Mouse (Mus musculus) liver, embryonic 11.5 days (tissue): Measurements from ENCODE around the gene Myo1f. TPM values are rescaled to one million over a fixed set of nuclear protein-coding genes. Genes with fewer than 3 reads are reported as not detected.

Source experiments
- ATAC-seq: fragments of 200-750 bp; cut with Nextera tagmentation; replicated peaks from 2 replicates; pipeline ENCODE4 v1.8.0; 2017; ENCODE audit warnings: moderate number of reproducible peaks, mild to moderate bottlenecking, moderate TSS enrichment, moderate library complexity; ENCODE audit not compliant: low FRiP score
- DNase-seq: peaks from one replicate; pipeline ENCODE4 v3.0.0-alpha.2; 2017; ENCODE audit warnings: low spot score
- H3K27ac ChIP-seq: fragments of 300-500 bp; sonication (generic); 2 replicates; pipeline ENCODE4 v1.5.1; 2014; ENCODE audit warnings: mild to moderate bottlenecking, low read depth, low read length, control low read depth
- H3K27me3 ChIP-seq: fragments of 300-500 bp; sonication (generic); replicated peaks from 2 replicates; pipeline ENCODE4 v1.6.1; 2014; ENCODE audit warnings: low read length, mixed read lengths; ENCODE audit not compliant: control insufficient read depth, insufficient read depth
- H3K36me3 ChIP-seq: fragments of 300-500 bp; sonication (generic); 2 replicates; pipeline ENCODE4 v1.6.1; 2014; ENCODE audit warnings: mild to moderate bottlenecking, low read length, moderate library complexity, mixed read lengths; ENCODE audit not compliant: control insufficient read depth, insufficient read depth
- H3K4me1 ChIP-seq: fragments of 300-500 bp; sonication (generic); replicated peaks from 2 replicates; pipeline ENCODE4 v1.6.1; 2014; ENCODE audit warnings: low read length, mixed read lengths; ENCODE audit not compliant: control insufficient read depth, insufficient read depth
- H3K4me2 ChIP-seq: fragments of 300-500 bp; sonication (generic); 2 replicates; pipeline ENCODE4 v1.6.1; 2014; ENCODE audit warnings: mild to moderate bottlenecking, control low read depth, moderate library complexity
- H3K4me3 ChIP-seq: fragments of 300-500 bp; sonication (generic); 2 replicates; pipeline ENCODE4 v1.5.1; 2014; ENCODE audit warnings: low read depth, low read length, control low read depth
- H3K9ac ChIP-seq: fragments of 300-500 bp; sonication (generic); 2 replicates; pipeline ENCODE4 v1.6.1; 2014; ENCODE audit warnings: low read depth, low read length, control low read depth
- H3K9me3 ChIP-seq: fragments of 300-500 bp; sonication (generic); 2 replicates; pipeline ENCODE4 v1.6.1; 2016; ENCODE audit warnings: low read length, inconsistent platforms, mixed read lengths; ENCODE audit not compliant: control insufficient read depth
- WGBS: fragments of 180-500 bp; shearing (Covaris S2); extraction: QIAGEN DNeasy Blood & Tissue Kit; methylation state at CpG from one replicate; pipeline ENCODE4 v1.1.7; 2014; 5-methylcytosine and 5-hydroxymethylcytosine counted together
- polyA plus RNA-seq: library from polyadenylated mRNA; unstranded; fragments of >200 nt; fragmentation: Nextera tagmentation; extraction: Ambion mirVana; gene quantifications from 2 replicates; pipeline ENCODE4 v1.2.1, GENCODE M21; 2014

Gene Myo1f
- polyA plus RNA-seq, 1 experiment from 2014 or later: 8.1 TPM

DNA sequence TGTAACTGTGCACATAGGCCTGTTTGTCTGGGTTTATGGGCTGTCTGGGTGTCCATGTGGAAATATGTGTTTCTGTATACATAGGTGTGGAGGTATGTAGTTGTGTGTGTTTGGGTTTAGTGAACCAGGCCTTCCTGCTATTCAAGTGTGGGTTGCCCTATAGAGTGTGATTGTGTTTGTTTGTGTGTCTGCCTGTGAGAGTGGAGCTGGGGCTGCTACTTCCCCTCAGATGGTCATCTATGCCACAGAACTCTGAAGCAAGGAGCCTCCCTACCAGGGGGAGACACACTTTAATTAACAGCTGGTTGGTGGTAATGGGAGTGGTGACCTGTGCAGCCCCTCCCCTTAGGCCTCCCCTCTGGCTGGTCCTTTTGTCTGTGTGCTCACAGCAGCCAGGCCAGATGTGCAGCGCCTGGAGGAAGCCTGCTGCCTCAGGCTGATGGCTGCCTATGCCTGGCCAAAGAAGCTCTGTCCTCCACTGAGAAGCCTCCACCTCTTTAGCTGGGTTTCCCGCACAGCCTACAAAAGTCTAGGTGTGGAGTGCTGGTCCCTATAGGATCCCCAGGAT is 30.6 kb upstream of the Myo1f start:
- peak; percentile 47 for DNase-seq
- H3K9me3 ChIP-seq: no peaks in the 10 kb centered on the region
- peaks cover 12% of the 10 kb centered on the region for H3K4me1 ChIP-seq
- no peaks in the 10 kb centered on the region for H3K27me3 ChIP-seq
- H3K27ac ChIP-seq: peak overlapping the region; percentile 45
- peak; percentile 15; the same call in 1 of the 2 replicates for ATAC-seq
- H3K4me2 ChIP-seq: peak overlapping the region; percentile 72
- WGBS: 21% methylated on average over 2 of the region's 2 CpGs
- peak overlapping the region; percentile 64 for H3K4me3 ChIP-seq
- H3K36me3 ChIP-seq: peaks cover 4% of the 10 kb centered on the region; the same call in 1 of the 2 replicates
- peak overlapping the region; percentile 73 for H3K9ac ChIP-seq

DNA sequence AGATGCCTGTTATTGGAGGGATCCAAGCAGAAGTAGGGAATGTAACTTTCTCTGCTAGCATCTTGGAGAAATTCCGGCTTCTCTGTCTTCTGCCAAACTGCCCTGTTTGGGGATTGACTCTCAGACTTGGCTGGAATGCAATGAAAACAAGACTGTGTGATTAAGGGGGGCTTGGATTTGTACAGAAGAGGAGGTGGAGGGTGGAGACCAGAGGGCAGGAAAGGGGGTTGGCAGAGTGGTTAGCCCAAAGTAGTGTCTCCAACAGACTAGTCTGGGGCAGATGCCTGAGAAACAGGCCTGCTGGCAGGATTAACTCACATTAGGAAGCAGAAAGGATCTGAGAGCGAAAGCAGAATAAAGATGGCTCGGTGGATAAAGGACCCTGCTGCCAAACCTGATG is 29.0 kb upstream of the Myo1f start:
- Histone ChIP-seq H3K27me3 (no peaks in the 10 kb centered on the region), H3K4me2 (no peak overlapping the region), H3K27ac (no peak overlapping the region), H3K4me1 (peaks cover 12% of the 10 kb centered on the region), H3K9me3 (no peaks in the 10 kb centered on the region), H3K36me3 (peaks cover 8% of the 10 kb centered on the region; the same call in 1 of the 2 replicates), H3K9ac (no peak overlapping the region), H3K4me3 (no peak overlapping the region)
- ATAC-seq: no peak
- WGBS: 84% methylated on average over 3 of the region's 3 CpGs
- DNase-seq: no peak

DNA sequence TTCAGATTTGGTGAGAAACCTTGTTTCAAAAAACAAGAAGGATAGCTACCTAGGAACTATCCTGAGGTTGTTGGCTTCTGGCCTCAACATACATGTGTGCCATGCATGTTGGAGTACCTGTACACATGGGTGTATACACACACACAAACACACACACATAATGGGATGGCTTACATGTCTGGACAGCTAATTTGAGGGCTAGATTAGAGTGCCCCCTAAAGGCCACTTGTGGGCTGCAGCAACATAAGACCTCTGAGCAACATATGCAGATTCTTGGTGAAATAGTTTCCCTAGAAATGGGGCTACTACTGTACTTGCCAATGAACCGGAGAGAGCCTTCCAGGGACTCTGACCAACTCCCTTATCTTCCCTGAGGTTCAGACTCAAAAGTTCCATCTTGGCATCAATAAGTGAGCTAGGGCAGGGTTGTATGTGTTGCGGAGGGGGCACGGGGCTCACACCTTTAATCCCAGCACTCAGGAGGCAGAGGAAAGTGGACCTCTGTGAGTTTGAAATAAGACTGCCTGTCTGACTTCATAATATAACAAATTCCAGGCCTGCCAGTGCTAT is 16.3 kb upstream of the Myo1f start:
- ATAC-seq (no peak), DNase-seq (no peak)
- H3K27me3 ChIP-seq: no peaks in the 10 kb centered on the region
- no peak overlapping the region for H3K4me2 ChIP-seq
- no peak overlapping the region for H3K9ac ChIP-seq
- H3K36me3 ChIP-seq: 0 out of 2 replicates have a peak, but pooled peaks cover 4% of the 10 kb centered on the region
- 93% methylated on average over 3 of the region's 3 CpGs for WGBS
- no peak overlapping the region for H3K27ac ChIP-seq
- H3K4me3 ChIP-seq: no peak overlapping the region
- H3K4me1 ChIP-seq: no peaks in the 10 kb centered on the region
- no peaks in the 10 kb centered on the region for H3K9me3 ChIP-seq

- Histone ChIP-seq H3K4me1 (no peaks in the 10 kb centered on the region), H3K36me3 (peaks cover 6% of the 10 kb centered on the region; the same call in 1 of the 2 replicates), H3K4me2 (no peak overlapping the region), H3K27me3 (no peaks in the 10 kb centered on the region), H3K9me3 (no peaks in the 10 kb centered on the region), H3K4me3 (no peak overlapping the region), H3K9ac (no peak overlapping the region), H3K27ac (no peak overlapping the region)
- 87% methylated on average over 4 of the region's 4 CpGs for WGBS
- DNase-seq (no peak), ATAC-seq (no peak)
These were observed 15.6 kb upstream of the Myo1f start for GRCm38 (mm10) chr17:33539878-33540277.

DNA sequence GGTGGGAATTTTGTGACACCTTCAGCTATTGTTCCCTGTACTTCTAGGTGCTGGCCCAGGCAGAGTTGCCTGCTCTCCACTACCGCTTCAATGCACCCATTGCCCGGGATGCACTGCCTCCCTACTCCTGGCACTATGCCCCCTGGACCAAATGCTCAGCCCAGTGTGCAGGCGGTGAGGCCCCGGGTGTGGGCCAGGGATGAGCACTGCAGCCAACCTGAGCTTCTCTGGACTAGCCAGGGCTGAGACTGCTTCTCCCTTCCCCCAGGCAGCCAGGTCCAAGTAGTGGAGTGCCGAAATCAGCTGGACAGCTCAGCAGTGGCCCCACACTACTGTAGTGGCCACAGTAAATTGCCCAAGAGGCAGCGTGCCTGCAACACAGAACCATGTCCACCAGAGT is 6.3 kb upstream of the Myo1f start:
- Histone ChIP-seq H3K27ac (no peak overlapping the region), H3K4me3 (no peak overlapping the region), H3K9me3 (no peaks in the 10 kb centered on the region), H3K4me2 (no peak overlapping the region), H3K27me3 (no peaks in the 10 kb centered on the region), H3K4me1 (no peaks in the 10 kb centered on the region), H3K36me3 (peaks cover 7% of the 10 kb centered on the region; the same call in 1 of the 2 replicates), H3K9ac (no peak overlapping the region)
- WGBS: 93% methylated on average over 6 of the region's 6 CpGs
- no peak for DNase-seq
- no peak for ATAC-seq

GRCm38 (mm10) chr17:33550388-33550787 is 5.1 kb upstream of the Myo1f start:
- Histone ChIP-seq H3K27ac (no peak overlapping the region), H3K9ac (no peak overlapping the region), H3K9me3 (no peaks in the 10 kb centered on the region), H3K4me1 (no peaks in the 10 kb centered on the region), H3K36me3 (peaks cover 2% of the 10 kb centered on the region; the same call in 1 of the 2 replicates), H3K4me3 (no peak overlapping the region), H3K4me2 (no peak overlapping the region), H3K27me3 (no peaks in the 10 kb centered on the region)
- WGBS: 78% methylated on average over 10 of the region's 10 CpGs
- no peak for DNase-seq
- no peak for ATAC-seq

- WGBS: 91% methylated on average over 4 of the region's 4 CpGs
- H3K4me1 ChIP-seq: no peaks in the 10 kb centered on the region
- H3K27me3 ChIP-seq: no peaks in the 10 kb centered on the region
- no peak overlapping the region for H3K4me2 ChIP-seq
- H3K36me3 ChIP-seq: 0 out of 2 replicates have a peak, but pooled peaks cover 2% of the 10 kb centered on the region
- no peak overlapping the region for H3K27ac ChIP-seq
- H3K9me3 ChIP-seq: no peaks in the 10 kb centered on the region
- no peak overlapping the region for H3K9ac ChIP-seq
- no peak for ATAC-seq
- no peak for DNase-seq
- H3K4me3 ChIP-seq: no peak overlapping the region
These were observed 3.4 kb upstream of the Myo1f start for GRCm38 (mm10) chr17:33552113-33552512.

- DNase-seq: peak; percentile 45
- ATAC-seq: peak; percentile 32; the same call in 1 of the 2 replicates
- WGBS: 53% methylated on average over 4 of the region's 4 CpGs
These were observed 2.5 kb upstream of the Myo1f start for GRCm38 (mm10) chr17:33552964-33553363.

GRCm38 (mm10) chr17:33554536-33554935 is 971 bp upstream of the Myo1f start:
- H3K36me3 ChIP-seq: 0 out of 2 replicates have a peak, but pooled peaks cover 2% of the 10 kb centered on the region
- DNase-seq (no peak), ATAC-seq (no peak)
- H3K9ac ChIP-seq: no peak overlapping the region
- H3K4me3 ChIP-seq: no peak overlapping the region
- no peaks in the 10 kb centered on the region for H3K9me3 ChIP-seq
- no peaks in the 10 kb centered on the region for H3K27me3 ChIP-seq
- no peak overlapping the region for H3K4me2 ChIP-seq
- no peaks in the 10 kb centered on the region for H3K4me1 ChIP-seq
- WGBS: 95% methylated on average over 1 of the region's 1 CpGs
- no peak overlapping the region for H3K27ac ChIP-seq

More at GRCm38 (mm10) chr17:33552964-33553363, 2.5 kb upstream of the Myo1f start:
- H3K4me3 ChIP-seq: no peak overlapping the region
- no peaks in the 10 kb centered on the region for H3K27me3 ChIP-seq
- no peaks in the 10 kb centered on the region for H3K9me3 ChIP-seq
- H3K36me3 ChIP-seq: 0 out of 2 replicates have a peak, but pooled peaks cover 2% of the 10 kb centered on the region
- H3K9ac ChIP-seq: no peak overlapping the region
- H3K4me1 ChIP-seq: no peaks in the 10 kb centered on the region
- no peak overlapping the region for H3K4me2 ChIP-seq
- H3K27ac ChIP-seq: no peak overlapping the region
